Mouse (Mus musculus) hindbrain, embryonic 13.5 days (tissue): ENCODE results near the gene Otud7b. TPM values are rescaled to one million over a fixed set of nuclear protein-coding genes. Genes with fewer than 3 reads are reported as not detected.

ENCODE experiments used
- ATAC-seq: fragments of 200-750 bp; cut with Nextera tagmentation; 2 replicates; pipeline ENCODE4 v1.8.0; 2017; ENCODE audit warnings: moderate TSS enrichment; ENCODE audit not compliant: low FRiP score
- H3K27ac ChIP-seq: fragments of 300-500 bp; sonication (generic); 2 replicates; pipeline ENCODE4 v1.5.1; 2015; ENCODE audit warnings: inconsistent platforms, mild to moderate bottlenecking, moderate library complexity
- H3K27me3 ChIP-seq: fragments of 300-500 bp; sonication (generic); 2 replicates; pipeline ENCODE4 v1.6.1; 2015; ENCODE audit warnings: mild to moderate bottlenecking, inconsistent platforms
- H3K36me3 ChIP-seq: fragments of 300-500 bp; sonication (generic); 2 replicates; pipeline ENCODE4 v1.6.1; 2015; ENCODE audit warnings: mild to moderate bottlenecking, inconsistent platforms
- H3K4me1 ChIP-seq: fragments of 300-500 bp; sonication (generic); replicated peaks from 2 replicates; pipeline ENCODE4 v1.6.1; 2015; ENCODE audit warnings: inconsistent platforms
- H3K4me2 ChIP-seq: fragments of 300-500 bp; sonication (generic); 2 replicates; pipeline ENCODE4 v1.6.1; 2015; ENCODE audit warnings: inconsistent platforms, mild to moderate bottlenecking, moderate library complexity
- H3K4me3 ChIP-seq: fragments of 300-500 bp; sonication (generic); 2 replicates; pipeline ENCODE4 v1.5.1; 2015; ENCODE audit warnings: mild to moderate bottlenecking, inconsistent platforms
- H3K9ac ChIP-seq: fragments of 300-500 bp; sonication (generic); 2 replicates; pipeline ENCODE4 v1.6.1; 2015; ENCODE audit warnings: mild to moderate bottlenecking, inconsistent platforms
- H3K9me3 ChIP-seq: fragments of 300-500 bp; sonication (generic); 2 replicates; pipeline ENCODE4 v1.6.1; 2016; ENCODE audit warnings: inconsistent platforms
- WGBS: fragments of 180-500 bp; shearing (Covaris S2); methylation state at CpG from one replicate; pipeline ENCODE4 v1.1.7; 2015; 5-methylcytosine and 5-hydroxymethylcytosine counted together
- polyA plus RNA-seq: library from polyadenylated mRNA; unstranded; fragments of >200 nt; fragmentation: Nextera tagmentation; extraction: Ambion mirVana; gene quantifications from 2 replicates; pipeline ENCODE4 v1.2.1, GENCODE M21; 2015

Gene Otud7b
- polyA plus RNA-seq, 1 experiment from 2014 or later: 13.6 TPM

GRCm38 (mm10) chr3:96069542-96069941, 34.8 kb upstream of the Otud7b start:
- Histone ChIP-seq H3K36me3 (no peaks in the 10 kb centered on the region), H3K4me2 (no peak overlapping the region), H3K9ac (no peak overlapping the region), H3K27me3 (no peaks in the 10 kb centered on the region), H3K4me3 (no peak overlapping the region), H3K4me1 (no peaks in the 10 kb centered on the region), H3K27ac (no peak overlapping the region), H3K9me3 (no peaks in the 10 kb centered on the region)
- WGBS: 63% methylated on average over 1 of the region's 1 CpGs
- no peak for ATAC-seq

DNA sequence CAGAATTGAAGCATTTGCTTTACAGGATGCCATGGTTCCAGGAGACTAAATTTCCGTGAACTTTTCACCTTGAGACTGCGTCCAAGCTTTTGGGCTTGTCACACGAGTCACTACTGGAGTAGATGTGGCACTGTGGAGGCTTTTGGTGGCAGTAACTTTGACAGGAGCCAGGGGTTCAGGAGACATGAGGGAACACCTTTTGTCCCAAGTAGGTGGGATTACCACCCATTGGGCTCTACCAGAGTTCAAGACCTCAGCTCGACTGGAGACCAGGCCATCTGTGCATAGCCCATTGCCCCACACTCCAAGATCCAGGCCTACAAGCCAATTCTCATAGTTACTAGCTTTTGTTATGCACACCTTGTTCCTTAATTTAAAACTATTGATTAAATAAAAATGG, 34.1 kb upstream of the Otud7b start:
- H3K4me3 ChIP-seq: no peak overlapping the region
- 86% methylated on average over 4 of the region's 4 CpGs for WGBS
- no peak for ATAC-seq
- H3K9me3 ChIP-seq: 0 out of 2 replicates have a peak, but pooled peaks cover 2% of the 10 kb centered on the region
- H3K4me1 ChIP-seq: no peaks in the 10 kb centered on the region
- H3K27me3 ChIP-seq: no peaks in the 10 kb centered on the region
- no peak overlapping the region for H3K4me2 ChIP-seq
- no peak overlapping the region for H3K27ac ChIP-seq
- H3K9ac ChIP-seq: no peak overlapping the region
- no peaks in the 10 kb centered on the region for H3K36me3 ChIP-seq

DNA sequence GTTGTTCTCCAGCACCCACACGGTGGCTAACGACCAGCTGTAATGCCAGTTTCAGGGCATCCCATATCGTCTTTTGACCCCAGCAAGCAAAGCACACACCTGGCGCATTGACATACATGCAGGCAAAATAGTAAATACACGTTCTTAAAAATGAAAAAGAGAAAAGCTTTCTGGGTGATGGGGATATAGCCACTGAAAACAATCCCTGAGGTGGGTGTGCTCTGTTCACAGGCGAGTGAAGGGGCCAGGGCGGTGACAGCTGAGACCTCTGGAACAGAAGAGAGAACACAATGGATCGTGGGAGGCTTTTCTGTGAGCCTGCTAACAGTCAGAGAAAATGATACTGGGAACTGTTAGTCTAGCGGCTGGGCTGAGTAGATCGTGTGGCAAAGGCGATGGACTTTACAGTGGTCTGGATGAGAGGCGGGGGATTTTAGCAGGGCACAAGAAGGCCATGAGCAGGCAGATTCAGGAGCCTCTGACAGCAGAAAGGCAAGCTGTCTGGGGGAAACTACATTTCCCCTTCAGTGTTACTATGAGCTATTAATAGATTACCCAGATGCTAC, 31.3 kb upstream of the Otud7b start:
- no peak overlapping the region for H3K4me3 ChIP-seq
- H3K9me3 ChIP-seq: 0 out of 2 replicates have a peak, but pooled peaks cover 6% of the 10 kb centered on the region
- 0 out of 2 replicates have a peak overlapping the region, but pooled peaks have one; percentile 2 for H3K9ac ChIP-seq
- 60% methylated on average over 12 of the region's 12 CpGs for WGBS
- H3K4me1 ChIP-seq: no peaks in the 10 kb centered on the region
- no peak for ATAC-seq
- no peak overlapping the region for H3K27ac ChIP-seq
- no peaks in the 10 kb centered on the region for H3K36me3 ChIP-seq
- H3K27me3 ChIP-seq: no peaks in the 10 kb centered on the region
- no peak overlapping the region for H3K4me2 ChIP-seq

DNA sequence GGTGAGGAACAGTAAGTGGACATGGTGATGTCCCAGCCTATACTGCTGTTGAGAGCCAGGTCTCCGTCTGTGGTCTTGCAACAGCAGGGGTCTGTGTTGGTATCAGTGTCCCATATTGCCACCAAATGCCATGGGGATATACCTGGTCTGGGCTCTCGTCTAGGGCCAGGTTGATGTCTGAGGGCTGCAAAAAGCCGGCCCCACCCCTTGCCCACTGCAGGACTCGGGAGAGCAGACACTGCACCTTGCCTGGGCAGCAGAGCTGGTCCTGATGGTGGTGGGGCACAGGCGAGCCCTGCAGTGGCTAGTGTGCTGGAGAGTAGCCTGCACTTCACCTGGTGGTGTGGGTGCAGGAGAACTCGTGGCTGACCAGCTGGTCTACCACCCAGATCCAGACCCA, 26.3 kb upstream of the Otud7b start:
- Histone ChIP-seq H3K27ac (no peak overlapping the region), H3K4me2 (no peak overlapping the region), H3K4me3 (no peak overlapping the region), H3K36me3 (no peaks in the 10 kb centered on the region), H3K27me3 (no peaks in the 10 kb centered on the region), H3K9ac (no peak overlapping the region), H3K9me3 (0 out of 2 replicates have a peak, but pooled peaks cover 6% of the 10 kb centered on the region), H3K4me1 (no peaks in the 10 kb centered on the region)
- no peak for ATAC-seq
- WGBS: 79% methylated on average over 6 of the region's 6 CpGs

GRCm38 (mm10) chr3:96078711-96079110, 25.6 kb upstream of the Otud7b start:
- Histone ChIP-seq H3K36me3 (no peaks in the 10 kb centered on the region), H3K4me1 (no peaks in the 10 kb centered on the region), H3K27ac (no peak overlapping the region), H3K27me3 (no peaks in the 10 kb centered on the region), H3K4me3 (no peak overlapping the region), H3K9ac (no peak overlapping the region), H3K9me3 (0 out of 2 replicates have a peak, but pooled peaks cover 6% of the 10 kb centered on the region), H3K4me2 (no peak overlapping the region)
- 73% methylated on average over 3 of the region's 3 CpGs for WGBS
- ATAC-seq: no peak

- Histone ChIP-seq H3K9ac (no peak overlapping the region), H3K27ac (no peak overlapping the region), H3K4me2 (no peak overlapping the region), H3K4me1 (no peaks in the 10 kb centered on the region), H3K36me3 (no peaks in the 10 kb centered on the region), H3K4me3 (no peak overlapping the region), H3K9me3 (no peaks in the 10 kb centered on the region), H3K27me3 (no peaks in the 10 kb centered on the region)
- 64% methylated on average over 1 of the region's 1 CpGs for WGBS
- no peak for ATAC-seq
Observed at GRCm38 (mm10) chr3:96081006-96081405, 23.3 kb upstream of the Otud7b start.

GRCm38 (mm10) chr3:96081650-96082049, 22.7 kb upstream of the Otud7b start:
- no peaks in the 10 kb centered on the region for H3K36me3 ChIP-seq
- H3K4me3 ChIP-seq: no peak overlapping the region
- WGBS: 89% methylated on average over 4 of the region's 4 CpGs
- H3K4me2 ChIP-seq: no peak overlapping the region
- H3K9ac ChIP-seq: no peak overlapping the region
- ATAC-seq: no peak
- no peaks in the 10 kb centered on the region for H3K27me3 ChIP-seq
- no peaks in the 10 kb centered on the region for H3K4me1 ChIP-seq
- H3K27ac ChIP-seq: no peak overlapping the region
- H3K9me3 ChIP-seq: no peaks in the 10 kb centered on the region

DNA sequence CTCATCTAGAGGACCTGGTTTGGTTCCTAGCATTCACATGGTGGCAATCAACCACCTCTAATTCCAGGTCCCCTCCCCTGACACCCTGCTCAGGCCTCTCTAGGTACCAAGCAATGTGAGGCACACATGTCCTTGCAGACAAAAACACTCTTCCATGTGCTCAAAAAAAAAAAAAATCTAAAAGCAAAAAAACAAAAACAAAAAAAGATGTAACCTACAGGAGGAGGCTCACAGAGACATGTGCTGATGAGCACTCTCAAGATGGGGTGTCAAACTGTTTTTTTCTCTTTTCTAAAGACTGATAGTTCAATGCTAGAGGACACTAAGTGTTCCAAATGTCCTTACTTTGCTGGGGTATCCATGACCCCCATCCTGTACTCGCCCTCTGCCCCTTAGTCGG, 22.2 kb upstream of the Otud7b start:
- Histone ChIP-seq H3K27ac (no peak overlapping the region), H3K9me3 (no peaks in the 10 kb centered on the region), H3K27me3 (no peaks in the 10 kb centered on the region), H3K4me3 (no peak overlapping the region), H3K9ac (no peak overlapping the region), H3K36me3 (no peaks in the 10 kb centered on the region), H3K4me1 (no peaks in the 10 kb centered on the region), H3K4me2 (no peak overlapping the region)
- 87% methylated on average over 2 of the region's 2 CpGs for WGBS
- no peak for ATAC-seq

DNA sequence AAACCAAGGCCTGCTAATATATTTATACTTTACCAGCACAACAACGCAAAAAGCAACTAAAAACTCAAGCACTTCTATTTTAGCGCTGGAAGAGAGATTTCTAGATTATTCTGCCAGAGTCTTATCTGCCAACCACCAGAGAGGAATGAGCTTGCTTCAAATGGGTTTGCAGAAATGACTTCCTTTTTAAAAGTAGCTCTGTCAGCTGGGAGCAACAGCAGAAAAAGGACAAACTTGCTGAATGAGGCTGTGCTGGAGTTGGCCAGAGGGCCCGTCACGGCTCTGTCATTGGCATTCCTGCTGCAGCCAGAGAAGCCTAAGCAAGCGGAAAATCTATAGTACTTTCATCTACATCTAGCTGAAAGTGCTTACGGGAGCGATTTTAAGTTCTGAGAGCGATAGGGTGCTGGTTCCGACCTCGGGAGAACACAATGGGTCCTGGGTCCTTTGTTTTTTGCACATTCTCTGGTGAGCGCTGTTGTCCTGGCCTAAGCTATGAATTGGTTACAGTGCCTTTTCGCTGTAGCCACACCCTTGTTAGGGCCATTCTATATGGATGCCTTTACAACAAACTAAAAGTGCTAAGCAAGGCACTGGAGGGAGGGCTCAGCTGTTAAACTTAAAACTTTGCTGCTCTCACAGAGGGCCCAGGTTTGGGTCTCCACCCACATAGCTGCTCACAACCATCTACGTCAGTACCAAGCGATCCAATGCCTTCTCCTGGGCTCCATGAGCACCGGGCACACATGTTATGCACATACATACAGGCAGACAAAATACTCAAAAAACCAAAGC, 21.4 kb upstream of the Otud7b start:
- H3K27me3 ChIP-seq: no peaks in the 10 kb centered on the region
- ATAC-seq: no peak
- H3K4me3 ChIP-seq: no peak overlapping the region
- H3K36me3 ChIP-seq: no peaks in the 10 kb centered on the region
- no peak overlapping the region for H3K27ac ChIP-seq
- H3K9ac ChIP-seq: no peak overlapping the region
- H3K9me3 ChIP-seq: no peaks in the 10 kb centered on the region
- WGBS: 57% methylated on average over 15 of the region's 15 CpGs
- H3K4me1 ChIP-seq: no peaks in the 10 kb centered on the region
- H3K4me2 ChIP-seq: no peak overlapping the region

GRCm38 (mm10) chr3:96084146-96084755, 20.1 kb upstream of the Otud7b start:
- ATAC-seq: no peak
- Histone ChIP-seq H3K36me3 (no peaks in the 10 kb centered on the region), H3K9me3 (no peaks in the 10 kb centered on the region), H3K27ac (no peak overlapping the region), H3K4me1 (no peaks in the 10 kb centered on the region), H3K27me3 (no peaks in the 10 kb centered on the region), H3K4me3 (no peak overlapping the region), H3K4me2 (no peak overlapping the region), H3K9ac (no peak overlapping the region)
- WGBS: 78% methylated on average over 10 of the region's 10 CpGs

DNA sequence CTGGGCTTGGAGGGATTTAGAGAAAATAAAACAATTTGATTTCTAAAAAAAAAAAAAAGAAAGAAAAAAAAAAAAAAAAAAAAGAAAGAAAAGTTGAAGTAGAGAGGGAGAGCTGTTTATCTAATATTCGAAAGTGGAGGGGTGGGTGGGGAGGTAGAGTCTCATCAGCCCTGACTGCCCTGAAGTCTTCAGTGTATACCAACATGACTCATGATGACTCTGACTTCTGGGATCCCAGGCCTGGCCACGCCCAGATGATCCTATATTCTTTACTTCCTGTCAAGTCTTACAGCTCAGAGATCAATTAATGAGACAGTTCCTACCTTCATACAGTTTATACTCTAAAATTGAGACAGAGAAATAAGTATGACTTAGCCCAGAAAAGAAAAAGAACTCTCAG, 17.1 kb upstream of the Otud7b start:
- ATAC-seq: no peak
- H3K4me2 ChIP-seq: no peak overlapping the region
- no peaks in the 10 kb centered on the region for H3K27me3 ChIP-seq
- no peaks in the 10 kb centered on the region for H3K4me1 ChIP-seq
- WGBS: 72% methylated on average over 2 of the region's 2 CpGs
- no peak overlapping the region for H3K4me3 ChIP-seq
- H3K27ac ChIP-seq: no peak overlapping the region
- no peaks in the 10 kb centered on the region for H3K9me3 ChIP-seq
- H3K9ac ChIP-seq: no peak overlapping the region
- H3K36me3 ChIP-seq: no peaks in the 10 kb centered on the region

- WGBS: 87% methylated on average over 4 of the region's 4 CpGs
- no peaks in the 10 kb centered on the region for H3K4me1 ChIP-seq
- H3K27ac ChIP-seq: no peak overlapping the region
- H3K9me3 ChIP-seq: no peaks in the 10 kb centered on the region
- H3K36me3 ChIP-seq: no peaks in the 10 kb centered on the region
- no peak overlapping the region for H3K4me3 ChIP-seq
- ATAC-seq: no peak
- H3K27me3 ChIP-seq: no peaks in the 10 kb centered on the region
- H3K9ac ChIP-seq: no peak overlapping the region
- H3K4me2 ChIP-seq: no peak overlapping the region
Observed at GRCm38 (mm10) chr3:96087801-96088200, 16.5 kb upstream of the Otud7b start.
